In genomic region chr8:108838761-108839160, GRCm38 (mm10) we compare ENCODE assay signal across 25 mouse cellular contexts.
"Had no signal": no experiment of that assay in that cellular context is flagged by ENCODE, and none has a peak within 500 bp of the region (broad histone marks: within the 10 kb centered on the region; RNA-seq: fewer than 3 reads in every experiment).

No protein-coding gene starts in this region.

- DNase-seq: forebrain, postnatal 0 days; gastrocnemius, postnatal 14 days; gastrocnemius, postnatal 36 days; heart, adult 11 months; heart, adult 2 months; heart, postnatal 14 days; heart, postnatal 36 days; kidney, adult 11 months; kidney, adult 2 months; kidney, adult 9 months; kidney, postnatal 14 days; kidney, postnatal 36 days; liver had no signal

- H3K36me3 ChIP-seq: heart, embryonic 15.5 days; kidney, embryonic 15.5 days had no signal

- H3K27me3 ChIP-seq: heart, embryonic 13.5 days; heart, embryonic 15.5 days; hindbrain, embryonic 12.5 days; kidney, embryonic 15.5 days; limb, embryonic 12.5 days had no signal

- H3K9me3 ChIP-seq: heart, embryonic 13.5 days; heart, embryonic 15.5 days; hindbrain, embryonic 12.5 days; kidney, embryonic 15.5 days; limb, embryonic 10.5 days; limb, embryonic 12.5 days had no signal

- H3K27ac ChIP-seq: heart, adult 2 months; heart, embryonic 13.5 days; heart, embryonic 15.5 days; hindbrain, embryonic 12.5 days; hindbrain, embryonic 14.5 days; kidney, embryonic 15.5 days; kidney, postnatal 0 days; layer of hippocampus, adult 2 months; left cerebral cortex, adult 2 months; limb, embryonic 10.5 days; limb, embryonic 12.5 days had no signal

- H3K4me2 ChIP-seq: heart, embryonic 11.5 days; heart, embryonic 13.5 days; heart, embryonic 15.5 days; hindbrain, embryonic 12.5 days; hindbrain, embryonic 14.5 days; limb, embryonic 12.5 days had no signal

- H3K9ac ChIP-seq: forebrain, postnatal 0 days; heart, embryonic 13.5 days; heart, embryonic 15.5 days; hindbrain, embryonic 12.5 days; hindbrain, embryonic 14.5 days; kidney, embryonic 15.5 days; limb, embryonic 12.5 days had no signal

- H3K4me1 ChIP-seq: heart, embryonic 15.5 days had no signal

- H3K4me3 ChIP-seq: heart, adult 2 months; heart, embryonic 13.5 days; heart, embryonic 15.5 days; hindbrain, embryonic 12.5 days; kidney, embryonic 15.5 days; layer of hippocampus, adult 2 months; left cerebral cortex, adult 2 months; limb, embryonic 10.5 days; limb, embryonic 12.5 days had no signal

- ATAC-seq: forebrain, postnatal 0 days; intestine, embryonic 16.5 days had no signal
